Mouse (Mus musculus): Measurements from ENCODE around the gene Kyat3.

GRCm38 (mm10) chr3:142765778-142766165, 64.9 kb downstream of the Kyat3 start:
- TF ChIP-seq POLR2A (IDR thresholded peaks at IDR 0.05; ENCODE audit: extremely low read depth, insufficient read depth, low read length) = no peak
- no peak for TF ChIP-seq CTCF (IDR thresholded peaks at IDR 0.05; ENCODE audit: low read depth, low read length)
